Mouse (Mus musculus): Measurements from ENCODE around the gene Herpud2.
A peak's percentile ranks its signal among the peaks of the same experiment; 100 is the strongest.
"Not testable (repeated sequence)": the region's sequence is repeated elsewhere in the genome, so short reads cannot be mapped to it uniquely, and the experiment has no call there.

Herpud2 gene

GRCm38 (mm10) chr9:25145925-25146324, 5.7 kb downstream of the Herpud2 start:
- no peak for DNase-seq (ENCODE audit: low spot score)

GRCm38 (mm10) chr9:25143950-25144349, 7.7 kb downstream of the Herpud2 start:
- DNase-seq (ENCODE audit: low spot score) = no peak

GRCm38 (mm10) chr9:25142988-25143387, 8.6 kb downstream of the Herpud2 start:
- no peak for DNase-seq (ENCODE audit: low spot score)

- DNase-seq (ENCODE audit: low spot score) = no peak
Measured at GRCm38 (mm10) chr9:25142041-25142440, 9.6 kb downstream of the Herpud2 start.

- DNase-seq (ENCODE audit: low spot score) = no peak
Measured at GRCm38 (mm10) chr9:25140330-25140729, 11.3 kb downstream of the Herpud2 start.

- no peak for DNase-seq (ENCODE audit: low spot score)
Measured at GRCm38 (mm10) chr9:25138900-25139299, 12.7 kb downstream of the Herpud2 start.

- no peak for DNase-seq (ENCODE audit: low spot score)
Measured at GRCm38 (mm10) chr9:25132920-25133319, 18.7 kb downstream of the Herpud2 start.

GRCm38 (mm10) chr9:25132253-25132652, 19.4 kb downstream of the Herpud2 start:
- no peak for DNase-seq (ENCODE audit: low spot score)

GRCm38 (mm10) chr9:25124048-25124447, 27.6 kb downstream of the Herpud2 start:
- no peak for DNase-seq (ENCODE audit: low spot score)

GRCm38 (mm10) chr9:25123590-25123989, 28.0 kb downstream of the Herpud2 start:
- DNase-seq (ENCODE audit: low spot score) = not testable (repeated sequence)

- DNase-seq (ENCODE audit: low spot score) = peak; percentile 66
Measured at GRCm38 (mm10) chr9:25104638-25105037, 47.0 kb downstream of the Herpud2 start.

GRCm38 (mm10) chr9:25102881-25103280, 48.7 kb downstream of the Herpud2 start:
- DNase-seq (ENCODE audit: low spot score) = no peak

GRCm38 (mm10) chr9:25090853-25091252, 60.8 kb downstream of the Herpud2 start:
- no peak for DNase-seq (ENCODE audit: low spot score)

GRCm38 (mm10) chr9:25089122-25089521, 62.5 kb downstream of the Herpud2 start, which contains the start of gene Gm10181:
TSS of gene Gm10181 (plus strand) at chr9:25089422.
- DNase-seq (ENCODE audit: low spot score) = no peak

- DNase-seq (ENCODE audit: low spot score) = no peak
Measured at GRCm38 (mm10) chr9:25076505-25076904, 75.1 kb downstream of the Herpud2 start.

- no peak for DNase-seq (ENCODE audit: low spot score)
Measured at GRCm38 (mm10) chr9:25075977-25076376, 75.6 kb downstream of the Herpud2 start.

GRCm38 (mm10) chr9:25072666-25073065, 79.0 kb downstream of the Herpud2 start:
- DNase-seq (ENCODE audit: low spot score) = no peak

GRCm38 (mm10) chr9:25058726-25059125, 92.9 kb downstream of the Herpud2 start:
- no peak for DNase-seq (ENCODE audit: low spot score)

All from MN1 (cell line).